Mouse (Mus musculus) gastrocnemius, adult 2 months (tissue): ENCODE results near the gene Gpr63. TPM values are rescaled to one million over a fixed set of nuclear protein-coding genes. Genes with fewer than 3 reads are reported as not detected.
"Not testable (repeated sequence)": the region's sequence is repeated elsewhere in the genome, so short reads cannot be mapped to it uniquely, and the experiment has no call there.

Experiments used
- DNase-seq: peaks from one replicate; pipeline ENCODE4 v3.0.0; 2022
- H3K27ac ChIP-seq: fragments of 200-600 bp; 2 replicates; pipeline ENCODE4 v1.8.1; 2022; ENCODE audit warnings: mild to moderate bottlenecking
- H3K4me3 ChIP-seq: fragments of 200-600 bp; 2 replicates; pipeline ENCODE4 v1.8.1; 2022; ENCODE audit warnings: mild to moderate bottlenecking, moderate library complexity
- CTCF ChIP-seq: fragments of 200-600 bp; IDR thresholded peaks from 2 replicates; pipeline ENCODE4 v1.8.1; 2022; ENCODE audit warnings: antibody characterized with exemption, mild to moderate bottlenecking, moderate library complexity
- intact Hi-C: fragments of 180-260 bp; cut with DNase I; formaldehyde crosslinking; loops from one replicate; pipeline ENCODE4 v1.15.1; 2025
- long read RNA-seq, 2 experiments: library from polyadenylated mRNA; stranded (forward); transcript quantifications; one replicate each; pipeline ENCODE4 v2.0.0; 2021
- total RNA-seq, 2 experiments: library from RNA; stranded (reverse); gene quantifications; 2 replicates each; pipeline ENCODE4 v1.2.3; 2021

The Gpr63 gene
- total RNA-seq: 1 to 10 TPM in 1 of 2 experiments, under 1 TPM in 1; 0.54 to 1.0 TPM
- long read RNA-seq, experiment 1: 0 reads
- long read RNA-seq, experiment 2: 0 reads

- peak; percentile 5; the same call in 1 of the 2 replicates for TF ChIP-seq CTCF
- H3K4me3 ChIP-seq: peak within 1 kb of the TSS; percentile 75
- intact Hi-C loops: no loop called here
- H3K27ac ChIP-seq: peak within 1 kb of the TSS; percentile 79
- DNase-seq: peak; percentile 66
Observed at GRCm38 (mm10) chr4:24966299-24966991, at the start of gene Gpr63. TSS of gene Gpr63 (plus strand) at chr4:24966407.

- no peak for DNase-seq
- TF ChIP-seq CTCF: no peak
- intact Hi-C loops: no loop called here
- no peak overlapping the region for H3K27ac ChIP-seq
- H3K4me3 ChIP-seq: no peak overlapping the region
Observed at GRCm38 (mm10) chr4:24920006-24920577, 46.1 kb upstream of the Gpr63 start.

GRCm38 (mm10) chr4:24924726-24925125, 41.5 kb upstream of the Gpr63 start:
- Histone ChIP-seq H3K27ac (no peak overlapping the region), H3K4me3 (no peak overlapping the region)
- DNase-seq: no peak
- intact Hi-C loops: no loop called here
- no peak for TF ChIP-seq CTCF

- no peak for TF ChIP-seq CTCF
- Histone ChIP-seq H3K27ac (no peak overlapping the region), H3K4me3 (no peak overlapping the region)
- intact Hi-C loops: no loop called here
- DNase-seq: no peak
Observed at GRCm38 (mm10) chr4:24928260-24928780, 37.9 kb upstream of the Gpr63 start.

GRCm38 (mm10) chr4:24928926-24929325, 37.3 kb upstream of the Gpr63 start:
- Histone ChIP-seq H3K27ac (no peak overlapping the region), H3K4me3 (no peak overlapping the region)
- no peak for TF ChIP-seq CTCF
- no peak for DNase-seq
- intact Hi-C loops: no loop called here

GRCm38 (mm10) chr4:24942728-24943424, 23.3 kb upstream of the Gpr63 start:
- TF ChIP-seq CTCF: no peak
- no peak for DNase-seq
- intact Hi-C loops: no loop called here
- Histone ChIP-seq H3K27ac (no peak overlapping the region), H3K4me3 (no peak overlapping the region)

GRCm38 (mm10) chr4:24965918-24966298, 299 bp upstream of the Gpr63 start:
- TF ChIP-seq CTCF: no peak
- intact Hi-C loops: no loop called here

GRCm38 (mm10) chr4:24967251-24967650, 1.0 kb downstream of the Gpr63 start:
- no peak for DNase-seq
- Histone ChIP-seq H3K4me3 (peak overlapping the region; percentile 75), H3K27ac (no peak overlapping the region)
- intact Hi-C loops: no loop called here
- no peak for TF ChIP-seq CTCF

More at GRCm38 (mm10) chr4:24965918-24966298, 299 bp upstream of the Gpr63 start:
- DNase-seq: no peak
- H3K27ac ChIP-seq: peak overlapping the region; percentile 79
- peak overlapping the region; percentile 75 for H3K4me3 ChIP-seq

- no peak overlapping the region for H3K4me3 ChIP-seq
- TF ChIP-seq CTCF: no peak
- no peak overlapping the region for H3K27ac ChIP-seq
- peak; percentile 22 for DNase-seq
- intact Hi-C loops: no loop called here
Observed at GRCm38 (mm10) chr4:24978589-24978988, 12.4 kb downstream of the Gpr63 start.

- no peak for TF ChIP-seq CTCF
- intact Hi-C loops: no loop called here
- no peak overlapping the region for H3K4me3 ChIP-seq
- no peak for DNase-seq
- H3K27ac ChIP-seq: no peak overlapping the region
Observed at GRCm38 (mm10) chr4:24985612-24986011, 19.4 kb downstream of the Gpr63 start.

GRCm38 (mm10) chr4:24991475-24991874, 25.3 kb downstream of the Gpr63 start:
- no peak for DNase-seq
- intact Hi-C loops: no loop called here
- no peak for TF ChIP-seq CTCF
- Histone ChIP-seq H3K27ac (no peak overlapping the region), H3K4me3 (no peak overlapping the region)

GRCm38 (mm10) chr4:25009328-25009727, 43.1 kb downstream of the Gpr63 start:
- intact Hi-C loops, DNase-seq, H3K27ac ChIP-seq, H3K4me3 ChIP-seq: not testable (repeated sequence)

- no peak for DNase-seq
- Histone ChIP-seq H3K4me3 (no peak overlapping the region), H3K27ac (no peak overlapping the region)
- no peak for TF ChIP-seq CTCF
- intact Hi-C loops: no loop called here
Observed at GRCm38 (mm10) chr4:25011780-25012179, 45.6 kb downstream of the Gpr63 start.
